Mouse (Mus musculus) stomach, embryonic 14.5 days (tissue): Measurements from ENCODE around the gene Nln. TPM values are rescaled to one million over a fixed set of nuclear protein-coding genes. Genes with fewer than 3 reads are reported as not detected.

ENCODE experiments used
- ATAC-seq: fragments of 200-750 bp; cut with Nextera tagmentation; 2 replicates; pipeline ENCODE4 v1.8.0; 2017; ENCODE audit warnings: low read depth, moderate TSS enrichment; ENCODE audit not compliant: insufficient number of reproducible peaks, insufficient read depth, low FRiP score
- H3K27ac ChIP-seq: fragments of 300-500 bp; sonication (generic); 2 replicates; pipeline ENCODE4 v1.5.1; 2014; ENCODE audit warnings: mild to moderate bottlenecking, low read length, moderate library complexity, mixed read lengths
- H3K27me3 ChIP-seq: fragments of 300-500 bp; sonication (generic); 2 replicates; pipeline ENCODE4 v1.6.1; 2014; ENCODE audit warnings: low read length, control low read depth, mixed read lengths; ENCODE audit not compliant: control insufficient read depth, insufficient read depth
- H3K36me3 ChIP-seq: fragments of 300-500 bp; sonication (generic); 2 replicates; pipeline ENCODE4 v1.6.1; 2014; ENCODE audit warnings: mild to moderate bottlenecking, control low read depth, low read length, moderate library complexity, mixed read lengths; ENCODE audit not compliant: control insufficient read depth, insufficient read depth
- H3K4me1 ChIP-seq: fragments of 300-500 bp; sonication (generic); 2 replicates; pipeline ENCODE4 v1.6.1; 2014; ENCODE audit warnings: low read length, control low read depth, mixed read lengths; ENCODE audit not compliant: control insufficient read depth, insufficient read depth
- H3K4me2 ChIP-seq: fragments of 300-500 bp; sonication (generic); replicated peaks from 2 replicates; pipeline ENCODE4 v1.6.1; 2014; ENCODE audit warnings: low read depth, low read length, control low read depth
- H3K4me3 ChIP-seq: fragments of 300-500 bp; sonication (generic); 2 replicates; pipeline ENCODE4 v1.5.1; 2014; ENCODE audit warnings: low read depth, low read length, control low read depth
- H3K9ac ChIP-seq: fragments of 300-500 bp; sonication (generic); replicated peaks from 2 replicates; pipeline ENCODE4 v1.6.1; 2014; ENCODE audit warnings: low read depth, mild to moderate bottlenecking, control low read depth, low read length, moderate library complexity, mixed read lengths
- H3K9me3 ChIP-seq: fragments of 300-500 bp; sonication (generic); 2 replicates; pipeline ENCODE4 v1.6.1; 2016; ENCODE audit warnings: low read depth, low read length, control low read depth; ENCODE audit not compliant: control insufficient read depth
- WGBS: fragments of 180-500 bp; shearing (Covaris S2); extraction: QIAGEN DNeasy Blood & Tissue Kit; methylation state at CpG from one replicate; pipeline ENCODE4 v1.1.7; 2014; 5-methylcytosine and 5-hydroxymethylcytosine counted together
- polyA plus RNA-seq: library from polyadenylated mRNA; unstranded; fragments of >200 nt; fragmentation: Nextera tagmentation; extraction: Ambion mirVana; gene quantifications from 2 replicates; pipeline ENCODE4 v1.2.1, GENCODE M21; 2014

Nln gene
- polyA plus RNA-seq, 1 experiment from 2014 or later: 22.9 TPM

GRCm38 (mm10) chr13:104013380-104013779 lies 96.0 kb downstream of the Nln start:
- H3K36me3 ChIP-seq: no peaks in the 10 kb centered on the region
- no peak overlapping the region for H3K9ac ChIP-seq
- H3K27ac ChIP-seq: no peak overlapping the region
- 79% methylated on average over 6 of the region's 6 CpGs for WGBS
- H3K4me3 ChIP-seq: no peak overlapping the region
- no peak for ATAC-seq
- H3K4me2 ChIP-seq: no peak overlapping the region
- H3K4me1 ChIP-seq: no peaks in the 10 kb centered on the region
- no peaks in the 10 kb centered on the region for H3K9me3 ChIP-seq
- no peaks in the 10 kb centered on the region for H3K27me3 ChIP-seq

GRCm38 (mm10) chr13:104012214-104012833 lies 97.1 kb downstream of the Nln start:
- Histone ChIP-seq H3K4me1 (no peaks in the 10 kb centered on the region), H3K9me3 (no peaks in the 10 kb centered on the region), H3K9ac (no peak overlapping the region), H3K27ac (no peak overlapping the region), H3K4me3 (no peak overlapping the region), H3K27me3 (no peaks in the 10 kb centered on the region), H3K4me2 (no peak overlapping the region), H3K36me3 (no peaks in the 10 kb centered on the region)
- 84% methylated on average over 11 of the region's 11 CpGs for WGBS
- ATAC-seq: no peak

- ATAC-seq: no peak
- Histone ChIP-seq H3K27ac (no peak overlapping the region), H3K36me3 (no peaks in the 10 kb centered on the region), H3K4me2 (no peak overlapping the region), H3K27me3 (no peaks in the 10 kb centered on the region), H3K9me3 (no peaks in the 10 kb centered on the region), H3K4me1 (no peaks in the 10 kb centered on the region), H3K4me3 (no peak overlapping the region), H3K9ac (no peak overlapping the region)
- whole genome bisulfite sequencing: 88% methylated on average over 5 of the region's 5 CpGs
Measured at GRCm38 (mm10) chr13:104011289-104011688, 98.1 kb downstream of the Nln start.

- no peak overlapping the region for H3K4me3 ChIP-seq
Measured at GRCm38 (mm10) chr13:104005231-104005845, 104.1 kb downstream of the Nln start.

GRCm38 (mm10) chr13:103994085-103994455 lies 115.3 kb downstream of the Nln start:
- H3K4me2 ChIP-seq: no peak overlapping the region
- no peak overlapping the region for H3K4me3 ChIP-seq
- no peaks in the 10 kb centered on the region for H3K9me3 ChIP-seq
- 75% methylated on average over 5 of the region's 5 CpGs for WGBS
- no peaks in the 10 kb centered on the region for H3K36me3 ChIP-seq
- H3K27me3 ChIP-seq: no peaks in the 10 kb centered on the region
- no peak overlapping the region for H3K9ac ChIP-seq
- no peaks in the 10 kb centered on the region for H3K4me1 ChIP-seq
- no peak overlapping the region for H3K27ac ChIP-seq
- ATAC-seq: no peak

More at GRCm38 (mm10) chr13:104005231-104005845, 104.1 kb downstream of the Nln start:
- no peak for ATAC-seq
- H3K4me1 ChIP-seq: no peaks in the 10 kb centered on the region
- no peak overlapping the region for H3K27ac ChIP-seq
- H3K9me3 ChIP-seq: no peaks in the 10 kb centered on the region
- WGBS: 81% methylated on average over 6 of the region's 6 CpGs
- no peak overlapping the region for H3K4me2 ChIP-seq
- H3K36me3 ChIP-seq: no peaks in the 10 kb centered on the region
- no peak overlapping the region for H3K9ac ChIP-seq
- H3K27me3 ChIP-seq: no peaks in the 10 kb centered on the region

- no peaks in the 10 kb centered on the region for H3K27me3 ChIP-seq
- no peak for ATAC-seq
- H3K4me3 ChIP-seq: no peak overlapping the region
- WGBS: 80% methylated on average over 8 of the region's 8 CpGs
- H3K27ac ChIP-seq: no peak overlapping the region
- H3K36me3 ChIP-seq: no peaks in the 10 kb centered on the region
- H3K4me1 ChIP-seq: no peaks in the 10 kb centered on the region
- no peak overlapping the region for H3K9ac ChIP-seq
- no peak overlapping the region for H3K4me2 ChIP-seq
- no peaks in the 10 kb centered on the region for H3K9me3 ChIP-seq
Measured at GRCm38 (mm10) chr13:103993142-103994084, 116.0 kb downstream of the Nln start.

GRCm38 (mm10) chr13:103986660-103987059 lies 122.8 kb downstream of the Nln start:
- Histone ChIP-seq H3K27me3 (no peaks in the 10 kb centered on the region), H3K4me2 (no peak overlapping the region), H3K4me3 (no peak overlapping the region), H3K9ac (no peak overlapping the region), H3K36me3 (no peaks in the 10 kb centered on the region), H3K9me3 (0 out of 2 replicates have a peak, but pooled peaks cover 3% of the 10 kb centered on the region), H3K4me1 (peaks cover 8% of the 10 kb centered on the region; the same call in 1 of the 2 replicates), H3K27ac (peak overlapping the region; percentile 84)
- peak; percentile 80; the same call in 1 of the 2 replicates for ATAC-seq
- 38% methylated on average over 4 of the region's 4 CpGs for WGBS

- 54% methylated on average over 20 of the region's 20 CpGs for WGBS
- no peak overlapping the region for H3K9ac ChIP-seq
- H3K27me3 ChIP-seq: no peaks in the 10 kb centered on the region
- peak overlapping the region; percentile 84 for H3K27ac ChIP-seq
- 0 out of 2 replicates have a peak, but pooled peaks cover 3% of the 10 kb centered on the region for H3K9me3 ChIP-seq
- no peak overlapping the region; the same call in 1 of the 2 replicates for H3K4me2 ChIP-seq
- no peaks in the 10 kb centered on the region for H3K36me3 ChIP-seq
- no peak for ATAC-seq
- peaks cover 8% of the 10 kb centered on the region; the same call in 1 of the 2 replicates for H3K4me1 ChIP-seq
- no peak overlapping the region for H3K4me3 ChIP-seq
Measured at GRCm38 (mm10) chr13:103985510-103986278, 123.7 kb downstream of the Nln start.
